8 mouse cellular contexts compared by ENCODE assay signal in the genomic region with DNA sequence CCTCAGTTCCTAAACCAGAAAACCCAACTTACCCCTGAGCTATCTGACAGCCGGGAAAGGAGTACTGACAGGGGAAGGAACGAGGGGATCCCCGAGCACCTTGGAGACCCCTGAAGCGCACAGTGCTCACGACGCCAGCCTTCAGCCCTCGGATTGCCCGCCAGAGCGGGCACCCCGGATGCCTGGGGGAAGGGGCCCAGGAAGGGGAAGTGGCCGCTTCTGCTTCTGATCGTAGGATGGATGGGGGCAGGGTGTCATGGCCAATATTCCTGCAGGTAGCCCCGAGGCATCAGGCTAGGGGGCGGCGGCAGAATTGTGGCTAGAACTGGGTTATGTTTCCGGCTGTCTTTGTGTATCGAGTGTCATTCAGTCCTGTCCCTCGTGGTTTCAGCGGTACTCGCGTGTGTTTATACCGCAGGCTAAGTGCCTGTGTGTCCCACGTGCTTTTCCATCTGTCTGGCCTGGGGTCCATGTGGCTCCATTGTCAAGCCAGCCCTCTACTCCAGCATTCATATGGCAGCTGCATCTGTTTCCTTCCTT. TPM values are rescaled to one million over a fixed set of nuclear protein-coding genes. Genes with fewer than 3 reads are reported as not detected.
DNase-seq lines count a peak whose midpoint lies in the region; ATAC-seq and TF ChIP-seq lines count a peak whose summit lies in the region.

No protein-coding gene starts in this region.

- H3K27me3 ChIP-seq in cerebellum, adult 2 months (ENCODE audit: control insufficient read depth, insufficient read depth, low read length) = no peaks in the 10 kb centered on the region
- no peaks in the 10 kb centered on the region for H3K27me3 ChIP-seq in embryonic facial prominence, embryonic 12.5 days
- H3K27me3 ChIP-seq in hindbrain, embryonic 16.5 days (replicated peaks; ENCODE audit: control insufficient read depth, insufficient read depth, low read length) = no peaks in the 10 kb centered on the region
- no peaks in the 10 kb centered on the region for H3K27me3 ChIP-seq in lung, embryonic 16.5 days (ENCODE audit: control insufficient read depth, insufficient read depth, low read depth, low read length)

- no peak for TF ChIP-seq POLR2A in cerebellum, adult 2 months (IDR thresholded peaks at IDR 0.05; ENCODE audit: borderline replicate concordance, insufficient read depth, low read length)
- TF ChIP-seq POLR2A in olfactory bulb, adult 2 months (IDR thresholded peaks at IDR 0.05; ENCODE audit: insufficient read depth, low read depth, low read length) = no peak

- peak overlapping the region; percentile 91 for H3K4me2 ChIP-seq in embryonic facial prominence, embryonic 12.5 days (replicated peaks)
- H3K4me2 ChIP-seq in hindbrain, embryonic 16.5 days (ENCODE audit: low read length) = peak overlapping the region; percentile 79
- H3K4me2 ChIP-seq in lung, embryonic 16.5 days (ENCODE audit: low read depth, low read length) = peak overlapping the region; percentile 97

- ATAC-seq in embryonic facial prominence, embryonic 12.5 days (ENCODE audit: insufficient number of reproducible peaks, insufficient read depth, low FRiP score, low TSS enrichment) = 0 out of 2 replicates have a peak, but pooled peaks have one; percentile 19
- peak; percentile 66 for ATAC-seq in hindbrain, embryonic 16.5 days
- peak; percentile 40; the same call in 1 of the 2 replicates for ATAC-seq in lung, embryonic 16.5 days (ENCODE audit: low read depth)

- no peaks in the 10 kb centered on the region for H3K9me3 ChIP-seq in embryonic facial prominence, embryonic 12.5 days
- no peaks in the 10 kb centered on the region for H3K9me3 ChIP-seq in hindbrain, embryonic 16.5 days (ENCODE audit: control insufficient read depth, low read length)
- H3K9me3 ChIP-seq in lung, embryonic 16.5 days (ENCODE audit: control insufficient read depth, low read length) = no peaks in the 10 kb centered on the region

- peaks cover 51% of the 10 kb centered on the region for H3K36me3 ChIP-seq in embryonic facial prominence, embryonic 12.5 days
- peaks cover 39% of the 10 kb centered on the region for H3K36me3 ChIP-seq in hindbrain, embryonic 16.5 days (ENCODE audit: control insufficient read depth, insufficient read depth, low read length)
- peaks cover 36% of the 10 kb centered on the region for H3K36me3 ChIP-seq in lung, embryonic 16.5 days (ENCODE audit: control insufficient read depth, insufficient read depth, low read length)

- WGBS in cerebellum, adult 2 months = 3% methylated on average over 23 of the region's 23 CpGs
- under 1% methylated on average over 23 of the region's 23 CpGs for WGBS in embryonic facial prominence, embryonic 12.5 days
- 2% methylated on average over 23 of the region's 23 CpGs for WGBS in hindbrain, embryonic 16.5 days
- WGBS in lung, embryonic 16.5 days = 2% methylated on average over 23 of the region's 23 CpGs
- 3% methylated on average over 23 of the region's 23 CpGs for WGBS in olfactory bulb, adult 2 months

- H3K4me1 ChIP-seq in cerebellum, adult 2 months (ENCODE audit: control insufficient read depth, insufficient read depth, low read length) = 0 out of 2 replicates have a peak, but pooled peaks cover 3% of the 10 kb centered on the region
- H3K4me1 ChIP-seq in embryonic facial prominence, embryonic 12.5 days = peaks cover 7% of the 10 kb centered on the region; the same call in 1 of the 2 replicates
- H3K4me1 ChIP-seq in hindbrain, embryonic 16.5 days (ENCODE audit: control insufficient read depth, insufficient read depth, low read depth, low read length) = peaks cover 3% of the 10 kb centered on the region; the same call in 1 of the 2 replicates
- H3K4me1 ChIP-seq in lung, embryonic 16.5 days (replicated peaks; ENCODE audit: control insufficient read depth, insufficient read depth, low read length) = peaks cover 5% of the 10 kb centered on the region; the same call in 1 of the 2 replicates
- H3K4me1 ChIP-seq in olfactory bulb, adult 2 months (ENCODE audit: control insufficient read depth, insufficient read depth, low read length) = peaks cover 10% of the 10 kb centered on the region

- peak overlapping the region; percentile 44 for H3K9ac ChIP-seq in embryonic facial prominence, embryonic 12.5 days
- H3K9ac ChIP-seq in hindbrain, embryonic 16.5 days (ENCODE audit: low read depth, low read length) = peak overlapping the region; percentile 82
- peak overlapping the region; percentile 70 for H3K9ac ChIP-seq in lung, embryonic 16.5 days (ENCODE audit: low read length)

- no peak for TF ChIP-seq CTCF in cerebellum, adult 2 months (IDR thresholded peaks at IDR 0.05; ENCODE audit: borderline replicate concordance, insufficient read depth, low read depth, low read length)
- TF ChIP-seq CTCF in olfactory bulb, adult 2 months (IDR thresholded peaks at IDR 0.05; ENCODE audit: insufficient read depth, low read depth, low read length) = no peak

- H3K27ac ChIP-seq in cerebellum, adult 2 months (ENCODE audit: insufficient read depth, low read length) = no peak overlapping the region
- H3K27ac ChIP-seq in embryonic facial prominence, embryonic 12.5 days = 0 out of 2 replicates have a peak overlapping the region, but pooled peaks have one; percentile 37
- H3K27ac ChIP-seq in hindbrain, embryonic 16.5 days (ENCODE audit: low read depth, low read length) = peak overlapping the region; percentile 66
- H3K27ac ChIP-seq in lung, embryonic 16.5 days (ENCODE audit: low read length) = no peak overlapping the region
- no peak overlapping the region for H3K27ac ChIP-seq in olfactory bulb, adult 2 months (ENCODE audit: insufficient read depth, low read depth, low read length)

- H3K4me3 ChIP-seq in cerebellum, adult 2 months (replicated peaks; ENCODE audit: insufficient read depth, low read depth, low read length) = peak overlapping the region; percentile 49
- H3K4me3 ChIP-seq in embryonic facial prominence, embryonic 12.5 days = peak overlapping the region; percentile 50
- peak overlapping the region; percentile 69 for H3K4me3 ChIP-seq in hindbrain, embryonic 16.5 days (ENCODE audit: low read length)
- peak overlapping the region; percentile 56 for H3K4me3 ChIP-seq in lung, embryonic 16.5 days (ENCODE audit: low read length)
- H3K4me3 ChIP-seq in olfactory bulb, adult 2 months (ENCODE audit: insufficient read depth, low read depth, low read length) = peak overlapping the region; percentile 49

- DNase-seq in cerebellum, adult 2 months = no peak
- DNase-seq in cerebellum, postnatal 36 days = no peak
- DNase-seq in CD4-positive helper T cell, adult 2 months (ENCODE audit: low read depth, low spot score) = peak; percentile 71
- no peak for DNase-seq in urinary bladder, postnatal 10 days (ENCODE audit: low spot score)

RNA-seq across cellular contexts. Expression of gene Gmip, which starts 0.5 kb away (rescaled TPM):
- polyA plus RNA-seq in cerebellum, adult 2 months (2012; rRNA removed) = 8.2 and 10.1 TPM in 2 replicates
- polyA plus RNA-seq in embryonic facial prominence, embryonic 12.5 days (2016; fragmentation: Nextera tagmentation; extraction: Ambion mirVana) = 9.5 and 10.4 TPM in 2 replicates
- 32.2 and 34.5 TPM in 2 replicates for polyA plus RNA-seq in hindbrain, embryonic 16.5 days (2015; fragmentation: Nextera tagmentation; extraction: Ambion mirVana)
- 7.1 and 7.9 TPM in 2 replicates for polyA plus RNA-seq in lung, embryonic 16.5 days (2015; fragmentation: Nextera tagmentation; extraction: Ambion mirVana)
- polyA plus RNA-seq in olfactory bulb, adult 2 months (2012; ENCODE audit: insufficient read depth, insufficient read length, low replicate concordance, missing spikeins) = not detected in 2 replicates

RNA-seq across cellular contexts. Expression of gene Lpar2, which starts 13.3 kb away (rescaled TPM):
- polyA plus RNA-seq in cerebellum, adult 2 months (2012; rRNA removed) = 0.23 and 0.38 TPM in 2 replicates
- 0.88 and 0.92 TPM in 2 replicates for polyA plus RNA-seq in embryonic facial prominence, embryonic 12.5 days (2016; fragmentation: Nextera tagmentation; extraction: Ambion mirVana)
- 0.54 and 0.91 TPM in 2 replicates for polyA plus RNA-seq in hindbrain, embryonic 16.5 days (2015; fragmentation: Nextera tagmentation; extraction: Ambion mirVana)
- 0.45 and 0.48 TPM in 2 replicates for polyA plus RNA-seq in lung, embryonic 16.5 days (2015; fragmentation: Nextera tagmentation; extraction: Ambion mirVana)
- not detected in 2 replicates for polyA plus RNA-seq in olfactory bulb, adult 2 months (2012; ENCODE audit: insufficient read depth, insufficient read length, low replicate concordance, missing spikeins)

RNA-seq across cellular contexts. Expression of gene Zfp866, which starts 18.0 kb away (rescaled TPM):
- 30.6 and 31.4 TPM in 2 replicates for polyA plus RNA-seq in cerebellum, adult 2 months (2012; rRNA removed)
- 38.9 and 42.6 TPM in 2 replicates for polyA plus RNA-seq in embryonic facial prominence, embryonic 12.5 days (2016; fragmentation: Nextera tagmentation; extraction: Ambion mirVana)
- polyA plus RNA-seq in hindbrain, embryonic 16.5 days (2015; fragmentation: Nextera tagmentation; extraction: Ambion mirVana) = 32.8 and 37.0 TPM in 2 replicates
- 26.7 and 27.9 TPM in 2 replicates for polyA plus RNA-seq in lung, embryonic 16.5 days (2015; fragmentation: Nextera tagmentation; extraction: Ambion mirVana)
- not detected in 2 replicates for polyA plus RNA-seq in olfactory bulb, adult 2 months (2012; ENCODE audit: insufficient read depth, insufficient read length, low replicate concordance, missing spikeins)

RNA-seq across cellular contexts. Expression of gene Atp13a1, which starts 18.0 kb away (rescaled TPM):
- polyA plus RNA-seq in cerebellum, adult 2 months (2012; rRNA removed) = 54.4 and 59.7 TPM in 2 replicates
- 52.6 and 55.3 TPM in 2 replicates for polyA plus RNA-seq in embryonic facial prominence, embryonic 12.5 days (2016; fragmentation: Nextera tagmentation; extraction: Ambion mirVana)
- polyA plus RNA-seq in hindbrain, embryonic 16.5 days (2015; fragmentation: Nextera tagmentation; extraction: Ambion mirVana) = 50.1 and 56.4 TPM in 2 replicates
- 41.8 and 45.8 TPM in 2 replicates for polyA plus RNA-seq in lung, embryonic 16.5 days (2015; fragmentation: Nextera tagmentation; extraction: Ambion mirVana)
- not detected in 2 replicates for polyA plus RNA-seq in olfactory bulb, adult 2 months (2012; ENCODE audit: insufficient read depth, insufficient read length, low replicate concordance, missing spikeins)

RNA-seq across cellular contexts. Expression of gene Pbx4, which starts 23.4 kb away (rescaled TPM):
- 17.9 and 20.3 TPM in 2 replicates for polyA plus RNA-seq in cerebellum, adult 2 months (2012; rRNA removed)
- 13.4 and 16.0 TPM in 2 replicates for polyA plus RNA-seq in embryonic facial prominence, embryonic 12.5 days (2016; fragmentation: Nextera tagmentation; extraction: Ambion mirVana)
- polyA plus RNA-seq in hindbrain, embryonic 16.5 days (2015; fragmentation: Nextera tagmentation; extraction: Ambion mirVana) = 60.5 TPM in 2 replicates
- polyA plus RNA-seq in lung, embryonic 16.5 days (2015; fragmentation: Nextera tagmentation; extraction: Ambion mirVana) = 13.4 and 17.1 TPM in 2 replicates
- not detected in 2 replicates for polyA plus RNA-seq in olfactory bulb, adult 2 months (2012; ENCODE audit: insufficient read depth, insufficient read length, low replicate concordance, missing spikeins)

Comparison
In these comparisons a context has a peak if more than half of its experiments do, and no peak if none do; other contexts are left out.
1. H3K27ac ChIP-seq: peak in embryonic facial prominence, embryonic 12.5 days (single experiment) and hindbrain, embryonic 16.5 days (single experiment); none in cerebellum, adult 2 months (single experiment), lung, embryonic 16.5 days (single experiment) and olfactory bulb, adult 2 months (single experiment).
2. Peak in every context shown above with its lines, with median percentiles within 50 percentile points of each other: H3K4me3 ChIP-seq, ATAC-seq, H3K4me2 ChIP-seq and H3K9ac ChIP-seq.